Mouse (Mus musculus): ENCODE measurements at regions not wholly inside any gene's neighbourhood (a gene's known extent, or its start where the extent isn't known, plus 50 kb on each side); places are given as distances from the start of the nearest gene placed in this dataset.

GRCm38 (mm10) chr10:11777894-11778293, 434.7 kb downstream of the Epm2a start:
- H3K4me3 ChIP-seq (ENCODE audit: control insufficient read depth in 1 of 2, insufficient read depth in 1 of 2, low read depth in 2 of 2, low read length in 2 of 2) = no peak overlapping the region
- H3K79me2 ChIP-seq (ENCODE audit: control insufficient read depth, insufficient read depth, low read length, poor library complexity) = no peaks in the 10 kb centered on the region
- no peak for DNase-seq (ENCODE audit: low read depth, low spot score)

GRCm38 (mm10) chr10:11780302-11780701, 437.1 kb downstream of the Epm2a start:
- no peaks in the 10 kb centered on the region for H3K36me3 ChIP-seq (ENCODE audit: control insufficient read depth in 1 of 2, insufficient read depth in 2 of 2, low read length in 2 of 2)
- H3K27me3 ChIP-seq (ENCODE audit: control insufficient read depth in 1 of 2, insufficient read depth in 2 of 2, low read length in 2 of 2) = no peaks in the 10 kb centered on the region
- no peak for TF ChIP-seq USF1 (IDR thresholded peaks at IDR 0.05; ENCODE audit: low read depth, low read length)
- no peak for TF ChIP-seq CTCF (IDR thresholded peaks at IDR 0.05 in 2 of 3, conservative IDR thresholded peaks at IDR 0.05 in 1 of 3; ENCODE audit: control insufficient read depth in 1 of 3, insufficient read depth in 1 of 3, low read depth in 2 of 3, low read length in 3 of 3, poor library complexity in 1 of 3, severe bottlenecking in 1 of 3)
- TF ChIP-seq GABPA (IDR thresholded peaks at IDR 0.05; ENCODE audit: low read depth, low read length) = no peak
- TF ChIP-seq USF2 (IDR thresholded peaks at IDR 0.05; ENCODE audit: borderline replicate concordance in 1 of 2, insufficient read depth in 1 of 2, low read depth in 1 of 2, low read length in 2 of 2) = no peak
- TF ChIP-seq MXI1 (IDR thresholded peaks at IDR 0.05; ENCODE audit: low read depth, low read length) = no peak
- TF ChIP-seq UBTF (IDR thresholded peaks at IDR 0.05; ENCODE audit: borderline replicate concordance, insufficient read depth, low read depth, low read length) = no peak
- TF ChIP-seq CHD1 (IDR thresholded peaks at IDR 0.05; ENCODE audit: low read depth, low read length) = no peak
- TF ChIP-seq POLR2AphosphoS5 (IDR thresholded peaks at IDR 0.05; ENCODE audit: borderline replicate concordance, low read depth, low read length) = no peak
- TF ChIP-seq ZMIZ1 (IDR thresholded peaks at IDR 0.05; ENCODE audit: low read depth, low read length) = no peak
- TF ChIP-seq MYB (IDR thresholded peaks at IDR 0.05; ENCODE audit: low read depth, low read length) = no peak
- TF ChIP-seq RCOR1 (IDR thresholded peaks at IDR 0.05; ENCODE audit: low read depth, low read length) = no peak

More at GRCm38 (mm10) chr10:11777894-11778293, 434.7 kb downstream of the Epm2a start:
- Histone ChIP-seq H3K27me3 (ENCODE audit: control insufficient read depth in 1 of 2, insufficient read depth in 2 of 2, low read length in 2 of 2) (no peaks in the 10 kb centered on the region), H3K36me3 (ENCODE audit: control insufficient read depth in 1 of 2, insufficient read depth in 2 of 2, low read length in 2 of 2) (no peaks in the 10 kb centered on the region), H3K27ac (ENCODE audit: control insufficient read depth, low read depth, low read length) (no peak overlapping the region), H3K4me1 (ENCODE audit: control insufficient read depth in 1 of 2, insufficient read depth in 2 of 2, low read length in 2 of 2) (no peaks in the 10 kb centered on the region), H3K9ac (ENCODE audit: control insufficient read depth, low read depth, low read length, poor library complexity, severe bottlenecking) (no peak overlapping the region), H3K9me3 (replicated peaks; ENCODE audit: insufficient read depth, low read length) (no peaks in the 10 kb centered on the region)
- no peak for TF ChIP-seq RAD21 (IDR thresholded peaks at IDR 0.05; ENCODE audit: low read depth, low read length)
- TF ChIP-seq ZMIZ1 (IDR thresholded peaks at IDR 0.05; ENCODE audit: low read depth, low read length) = no peak
- no peak for TF ChIP-seq NELFE (IDR thresholded peaks at IDR 0.05; ENCODE audit: low read depth, low read length)
- no peak for TF ChIP-seq GABPA (IDR thresholded peaks at IDR 0.05; ENCODE audit: low read depth, low read length)
- TF ChIP-seq RCOR1 (IDR thresholded peaks at IDR 0.05; ENCODE audit: low read depth, low read length) = no peak
- no peak for TF ChIP-seq ETS1 (IDR thresholded peaks at IDR 0.05; ENCODE audit: low read depth, low read length)
- no peak for TF ChIP-seq POLR2AphosphoS2 (IDR thresholded peaks at IDR 0.05; ENCODE audit: low read length)
- TF ChIP-seq ZKSCAN1 (IDR thresholded peaks at IDR 0.05; ENCODE audit: low read depth, low read length) = no peak
- TF ChIP-seq MYC (IDR thresholded peaks at IDR 0.05; ENCODE audit: low read depth, low read length) = no peak
- no peak for TF ChIP-seq CTCF (IDR thresholded peaks at IDR 0.05 in 2 of 3, conservative IDR thresholded peaks at IDR 0.05 in 1 of 3; ENCODE audit: control insufficient read depth in 1 of 3, insufficient read depth in 1 of 3, low read depth in 2 of 3, low read length in 3 of 3, poor library complexity in 1 of 3, severe bottlenecking in 1 of 3)
- TF ChIP-seq MAZ (IDR thresholded peaks at IDR 0.05; ENCODE audit: low read depth, low read length) = no peak
- TF ChIP-seq EP300 (IDR thresholded peaks at IDR 0.05; ENCODE audit: low read depth in 1 of 2, low read length in 2 of 2) = no peak
- no peak for TF ChIP-seq TAL1 (IDR thresholded peaks at IDR 0.05; ENCODE audit: low read length)
- no peak for TF ChIP-seq HCFC1 (IDR thresholded peaks at IDR 0.05; ENCODE audit: low read depth, low read length)
- no peak for TF ChIP-seq MAX (IDR thresholded peaks at IDR 0.05; ENCODE audit: low read length)
- no peak for TF ChIP-seq UBTF (IDR thresholded peaks at IDR 0.05; ENCODE audit: borderline replicate concordance, insufficient read depth, low read depth, low read length)
- no peak for TF ChIP-seq BHLHE40 (IDR thresholded peaks at IDR 0.05; ENCODE audit: borderline replicate concordance, low read depth, low read length)
- TF ChIP-seq JUND (IDR thresholded peaks at IDR 0.05; ENCODE audit: low read depth, low read length) = no peak

More at GRCm38 (mm10) chr10:11780302-11780701, 437.1 kb downstream of the Epm2a start:
- Histone ChIP-seq H3K27ac (ENCODE audit: control insufficient read depth, low read depth, low read length) (no peak overlapping the region), H3K9me3 (replicated peaks; ENCODE audit: insufficient read depth, low read length) (no peaks in the 10 kb centered on the region), H3K4me1 (ENCODE audit: control insufficient read depth in 1 of 2, insufficient read depth in 2 of 2, low read length in 2 of 2) (no peaks in the 10 kb centered on the region), H3K4me3 (ENCODE audit: control insufficient read depth in 1 of 2, insufficient read depth in 1 of 2, low read depth in 2 of 2, low read length in 2 of 2) (no peak overlapping the region), H3K9ac (ENCODE audit: control insufficient read depth, low read depth, low read length, poor library complexity, severe bottlenecking) (no peak overlapping the region), H3K79me2 (ENCODE audit: control insufficient read depth, insufficient read depth, low read length, poor library complexity) (no peaks in the 10 kb centered on the region)
- no peak for DNase-seq (ENCODE audit: low read depth, low spot score)

All from MEL (cell line).